Mouse (Mus musculus): ENCODE measurements around the gene Fam98a. TPM values are rescaled to one million over a fixed set of nuclear protein-coding genes. Genes with fewer than 3 reads are reported as not detected.

The Fam98a gene
- total RNA-seq, 2 experiments from 2014 or later, result 39.0 to 44.3 TPM

DNA sequence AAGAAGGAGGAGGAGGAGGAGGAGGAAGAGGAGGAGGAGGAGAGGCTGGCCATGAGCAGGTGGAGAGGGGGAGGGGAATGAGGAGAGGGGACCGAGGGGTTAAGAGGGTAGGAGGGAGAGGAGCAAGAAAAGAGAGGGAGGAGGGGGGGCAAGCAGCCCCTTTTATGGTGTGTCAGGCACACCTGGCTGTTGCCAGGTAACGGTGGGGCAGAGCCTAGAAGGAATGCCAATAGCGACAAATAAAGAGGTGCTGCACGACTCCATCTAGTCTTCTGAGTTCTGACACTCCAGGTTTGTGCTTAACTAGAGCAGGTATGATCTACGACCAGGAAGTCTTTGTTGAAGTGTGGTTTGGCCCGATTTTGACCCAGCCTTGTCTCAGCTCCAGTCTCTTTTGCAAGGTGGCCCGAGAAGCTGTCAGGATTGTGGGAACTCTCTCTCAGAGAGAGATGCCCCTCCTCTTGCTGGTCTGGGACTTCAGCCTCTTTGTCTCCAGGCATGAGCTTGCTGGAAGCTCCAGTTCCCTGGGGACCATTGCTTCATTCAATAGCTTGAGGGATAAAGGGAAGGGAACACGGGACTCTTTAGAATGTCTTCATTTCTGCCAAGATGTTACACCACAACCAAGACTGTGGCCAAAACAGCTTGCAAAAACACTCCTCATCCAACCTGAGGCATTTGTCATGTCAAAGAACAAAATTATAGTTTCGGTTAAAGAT lies 29.2 kb downstream of the Fam98a start:
- no peak for DNase-seq (ENCODE audit: extremely low spot score in 1 of 2, low spot score in 1 of 2)

DNA sequence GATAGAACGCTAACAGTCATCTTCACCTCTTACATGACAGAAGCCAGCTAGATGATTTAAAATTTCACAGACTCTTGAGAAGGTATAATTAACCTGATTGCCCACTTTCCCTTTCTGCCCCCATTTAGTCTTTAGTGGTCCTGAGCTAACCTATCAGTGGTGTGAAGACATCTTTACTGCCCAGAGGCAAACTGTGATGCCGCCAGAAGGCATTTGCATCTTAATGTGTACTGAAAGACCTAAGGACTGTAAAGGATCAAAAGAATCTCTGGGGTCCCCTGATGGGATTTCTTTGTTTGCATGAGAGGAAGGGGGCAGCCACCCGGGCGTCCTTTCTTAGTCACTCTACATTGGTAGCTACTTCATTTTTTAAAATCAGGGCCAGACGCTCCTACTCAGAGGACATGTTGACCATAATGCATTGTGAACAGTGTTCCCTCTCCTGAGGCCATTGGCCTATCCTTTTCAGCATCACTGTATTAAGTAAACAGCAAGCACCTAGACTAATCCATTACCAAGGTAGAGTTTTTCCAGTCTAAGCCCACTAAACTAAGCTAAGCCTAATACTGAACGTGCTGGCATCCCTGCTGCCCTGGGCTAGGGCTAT lies 30.4 kb downstream of the Fam98a start:
- DNase-seq (ENCODE audit: extremely low spot score in 1 of 2, low spot score in 1 of 2), result no peak

DNA sequence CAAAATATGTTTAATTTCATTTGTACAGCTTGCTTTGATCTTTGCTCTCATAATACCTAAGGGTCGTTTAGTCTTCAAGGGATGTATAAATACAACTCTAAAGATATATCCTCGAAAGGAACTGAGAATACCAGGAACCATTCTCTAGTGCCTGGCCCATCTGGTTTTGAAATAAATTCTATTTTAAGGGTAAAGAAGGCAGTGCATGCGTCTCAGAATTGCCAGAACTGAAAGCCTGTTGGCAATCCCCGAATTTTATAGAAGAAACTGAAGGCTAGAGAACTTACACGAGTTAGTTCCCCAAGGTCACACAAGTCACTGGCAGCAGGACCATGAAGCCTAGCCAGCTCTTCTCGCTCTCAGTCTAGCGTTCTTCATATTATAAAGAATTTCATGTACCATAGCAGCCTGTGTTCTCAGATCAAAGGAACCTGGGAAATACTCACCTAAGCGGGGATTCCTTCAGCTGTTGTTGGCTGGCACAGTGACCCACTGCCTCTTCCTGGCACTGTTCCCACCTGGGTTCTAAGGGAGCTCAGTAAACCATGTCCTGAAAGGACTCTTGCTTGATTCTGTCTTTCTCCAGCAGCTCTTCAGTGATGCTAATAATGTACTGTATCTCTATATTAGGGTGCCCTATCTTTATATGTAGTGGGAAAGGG lies 32.4 kb downstream of the Fam98a start:
- no peak for DNase-seq (ENCODE audit: extremely low spot score in 1 of 2, low spot score in 1 of 2)

DNA sequence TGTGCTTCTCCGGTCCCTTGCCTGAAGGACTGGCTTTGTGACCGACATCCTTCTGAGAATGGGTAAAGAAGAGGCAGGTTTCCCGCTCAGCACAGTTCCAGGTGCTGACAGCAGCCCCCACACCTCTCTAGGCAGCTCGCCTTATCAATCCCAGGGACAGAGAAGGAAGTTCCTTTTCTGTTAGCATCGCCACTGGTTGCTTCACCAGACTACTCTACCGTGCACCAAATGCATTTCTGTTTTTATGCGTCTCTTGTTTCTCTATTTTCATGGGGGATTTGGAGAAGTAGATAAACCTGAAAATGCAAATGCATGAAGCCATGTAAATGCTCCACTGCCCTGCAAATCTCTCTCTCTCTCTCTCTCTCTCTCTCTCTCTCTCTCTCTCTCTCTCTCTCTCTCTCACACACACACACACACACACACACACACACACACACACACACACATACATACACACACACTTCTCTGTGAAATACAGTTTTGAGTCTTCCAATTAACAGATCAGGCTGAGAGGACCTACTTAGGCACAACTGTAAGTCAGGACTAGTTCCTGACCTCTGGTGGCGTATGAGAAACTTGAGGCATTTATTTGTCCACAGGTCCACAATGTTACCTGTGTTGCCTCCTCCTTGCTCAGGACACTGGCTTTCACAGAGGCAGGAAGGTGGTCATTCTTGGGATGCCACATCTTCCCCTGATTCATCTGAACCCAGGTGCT lies 33.4 kb downstream of the Fam98a start:
- no peak for DNase-seq (ENCODE audit: extremely low spot score in 1 of 2, low spot score in 1 of 2)

DNA sequence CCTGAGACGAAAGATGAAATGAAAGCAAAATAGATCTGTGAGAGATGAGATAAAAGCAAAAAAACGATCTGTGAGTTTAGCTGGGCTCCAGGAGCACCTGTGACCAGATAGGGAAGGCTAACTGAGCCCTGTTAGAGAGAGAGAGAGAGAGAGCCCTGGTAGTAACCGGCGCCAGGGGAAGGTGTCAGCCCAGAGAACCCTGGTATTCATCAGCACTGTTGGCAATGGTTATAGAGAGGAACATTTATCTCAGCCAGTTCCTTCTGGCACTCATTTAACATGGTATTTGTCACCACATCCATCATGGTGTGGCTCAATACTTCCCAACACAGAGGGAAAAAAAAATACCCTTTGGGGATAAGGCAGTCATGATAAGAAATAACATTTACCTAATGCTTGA lies 35.2 kb downstream of the Fam98a start:
- no peak for DNase-seq (ENCODE audit: extremely low spot score in 1 of 2, low spot score in 1 of 2)

DNA sequence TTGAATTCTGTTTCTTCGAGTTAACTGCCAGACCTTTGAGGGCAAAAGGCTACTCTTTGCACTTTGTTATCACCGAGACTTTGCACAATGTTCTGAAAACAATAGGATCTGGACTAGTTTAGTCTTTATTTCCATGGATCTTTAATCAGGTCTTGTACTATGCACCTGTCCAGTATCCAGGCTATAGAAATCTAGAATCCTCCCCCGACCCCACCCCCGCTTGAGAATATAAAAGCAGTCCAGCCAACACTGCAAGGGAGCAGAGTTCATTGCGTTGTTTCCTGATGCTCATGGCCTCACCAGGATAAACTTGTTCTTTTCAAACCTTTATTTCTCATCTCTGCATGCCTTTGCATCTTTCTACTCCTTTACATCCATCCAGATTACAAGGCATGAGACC lies 42.5 kb downstream of the Fam98a start:
- DNase-seq (ENCODE audit: extremely low spot score in 1 of 2, low spot score in 1 of 2), result no peak

DNA sequence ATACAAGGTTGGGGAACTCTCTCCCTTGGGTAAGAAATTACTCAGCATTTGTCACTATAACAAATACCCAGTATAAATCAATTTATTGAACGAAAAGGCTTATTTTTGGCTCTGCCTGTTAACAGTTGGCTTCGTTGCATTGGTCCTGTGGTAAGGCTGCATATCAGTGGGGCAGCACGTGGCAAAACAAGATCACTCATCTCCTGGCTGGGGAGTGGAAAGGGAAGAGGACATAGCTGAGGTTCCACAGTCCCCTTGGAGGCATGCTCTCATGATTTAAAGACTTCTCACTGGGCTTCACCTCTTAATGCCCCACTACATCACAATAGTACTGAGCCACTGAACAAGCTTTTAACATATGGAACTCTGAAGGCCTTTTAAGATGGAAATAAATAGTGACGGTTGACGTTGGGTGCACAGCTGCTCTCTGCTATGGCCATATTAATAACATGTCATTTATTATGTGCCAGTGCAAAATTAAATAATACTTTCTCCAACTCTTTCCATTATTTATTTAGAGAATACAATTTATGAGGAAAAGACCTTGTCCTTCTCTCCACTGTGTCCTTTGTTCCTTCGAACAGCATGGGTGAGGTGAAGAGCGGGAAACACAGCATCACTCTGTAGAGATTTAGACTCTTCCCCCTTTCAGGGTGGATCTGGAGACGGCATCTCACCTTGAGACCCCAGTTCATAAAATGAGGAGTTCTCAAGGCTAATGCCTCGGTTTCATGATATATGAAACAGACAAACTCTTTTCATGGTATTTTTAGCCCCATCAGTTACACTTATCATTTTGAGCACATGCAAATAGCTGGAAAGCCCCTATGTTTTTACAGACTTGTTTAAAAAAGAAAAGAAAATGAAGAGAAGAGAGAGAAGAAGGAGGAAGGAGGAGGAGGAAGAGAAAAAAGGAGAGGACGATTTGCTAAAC lies 44.8 kb downstream of the Fam98a start:
- no peak for DNase-seq (ENCODE audit: extremely low spot score in 1 of 2, low spot score in 1 of 2)

DNA sequence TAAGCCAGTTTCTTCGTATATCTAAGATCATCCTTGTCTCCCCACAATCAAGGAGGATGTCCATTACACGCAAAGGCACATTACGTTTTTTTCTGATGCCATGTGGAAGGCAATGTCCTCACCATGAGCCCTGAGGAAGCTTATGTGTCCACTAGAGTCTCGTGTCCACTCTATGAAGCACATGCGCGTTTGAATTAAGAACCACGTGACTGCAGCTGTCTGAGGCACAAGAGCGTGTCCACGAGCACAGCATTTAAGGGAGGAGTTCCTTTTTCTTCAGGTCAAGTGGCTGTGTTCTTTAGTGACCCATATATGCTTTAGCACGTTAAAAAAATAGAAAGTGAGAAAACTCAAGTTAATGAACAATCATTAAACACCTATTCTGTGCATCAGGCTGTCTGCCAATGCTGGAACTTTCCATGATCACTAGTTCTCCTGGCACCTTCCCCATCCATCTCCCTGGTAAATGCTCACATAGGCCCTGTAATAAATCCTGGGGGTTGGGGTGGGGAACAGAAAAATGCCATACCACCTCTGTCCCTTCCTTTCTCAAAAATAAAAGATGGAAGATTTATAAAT lies 45.6 kb downstream of the Fam98a start:
- DNase-seq (ENCODE audit: extremely low spot score in 1 of 2, low spot score in 1 of 2), result no peak

DNA sequence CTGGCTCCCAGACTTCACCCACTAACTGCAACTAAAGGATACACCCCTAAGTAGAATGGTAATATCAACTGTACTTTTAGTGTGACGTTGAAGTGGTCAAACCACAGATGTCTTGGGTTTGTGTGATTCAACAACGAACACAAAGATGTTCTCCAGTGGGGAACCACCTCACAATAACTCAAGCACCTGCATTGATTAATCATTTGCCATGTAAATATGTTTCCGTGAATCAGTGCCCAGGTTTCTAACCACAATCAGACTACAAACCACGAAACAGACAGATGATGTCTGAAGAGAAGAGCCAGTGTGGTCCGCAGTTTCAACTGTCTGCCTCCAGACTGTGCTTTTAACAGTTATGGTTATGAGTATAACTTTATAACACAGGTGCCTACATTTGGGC lies 46.7 kb downstream of the Fam98a start:
- no peak for DNase-seq (ENCODE audit: extremely low spot score in 1 of 2, low spot score in 1 of 2)

DNA sequence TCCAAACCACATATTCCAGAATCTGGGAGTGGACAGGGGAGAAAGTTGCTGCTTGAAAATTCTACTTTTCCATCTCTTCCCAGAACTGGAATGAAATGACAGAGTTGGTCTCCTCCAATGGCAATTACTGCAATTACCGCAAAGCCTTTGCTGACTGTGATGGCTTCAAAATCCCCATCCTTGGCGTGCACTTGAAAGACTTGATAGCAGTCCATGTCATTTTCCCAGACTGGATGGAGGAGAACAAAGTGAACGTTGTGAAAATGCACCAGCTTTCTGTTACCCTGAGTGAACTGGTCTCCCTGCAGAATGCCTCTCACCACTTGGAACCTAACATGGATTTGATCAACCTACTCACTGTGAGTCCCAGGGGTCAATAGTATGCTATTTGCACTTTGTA lies 48.7 kb downstream of the Fam98a start:
- DNase-seq (ENCODE audit: extremely low spot score in 1 of 2, low spot score in 1 of 2), result no peak

DNA sequence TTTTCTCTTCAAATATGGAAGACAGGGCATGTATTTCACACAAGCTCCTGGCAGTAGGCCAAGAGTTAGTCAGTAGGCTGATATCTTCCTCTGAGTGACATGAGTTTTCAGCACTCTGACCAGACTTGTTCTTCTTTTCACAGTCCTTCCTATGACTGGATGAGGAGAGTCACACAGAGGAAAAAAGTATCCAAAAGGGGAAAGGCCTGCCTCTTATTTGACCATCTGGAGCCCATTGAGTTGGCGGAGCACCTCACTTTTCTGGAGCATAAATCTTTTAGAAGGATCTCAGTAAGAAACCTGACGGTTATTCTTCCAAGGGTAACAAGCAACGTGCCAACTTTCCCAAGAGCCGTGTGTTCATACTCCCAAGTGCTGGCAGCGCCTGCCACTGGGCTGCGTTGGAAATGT lies 53.5 kb downstream of the Fam98a start:
- no peak for DNase-seq (ENCODE audit: extremely low spot score in 1 of 2, low spot score in 1 of 2)

DNA sequence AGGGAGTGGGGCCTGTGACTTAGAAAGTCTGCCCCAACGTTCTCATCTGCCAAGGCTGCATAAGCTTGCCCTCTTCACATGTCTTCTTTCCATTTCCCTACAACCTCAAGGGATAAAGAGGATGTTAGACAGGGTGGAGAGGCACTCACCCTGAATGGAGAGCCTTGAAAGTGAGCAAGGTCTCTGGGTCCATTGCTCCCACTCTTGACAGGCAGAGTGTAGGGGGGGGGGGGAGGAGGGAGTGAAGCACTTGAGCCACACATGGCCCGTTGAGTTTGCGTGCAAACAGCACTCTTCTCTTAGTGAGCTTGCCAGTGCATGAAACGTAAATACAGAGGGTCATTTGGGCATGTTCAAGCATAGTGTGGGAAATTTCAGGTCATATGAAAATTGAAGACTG lies 56.5 kb downstream of the Fam98a start:
- DNase-seq (ENCODE audit: extremely low spot score in 1 of 2, low spot score in 1 of 2), result no peak

Other genes with a start within 250 kb of the Fam98a start
- gene Rasgrp3, start 116.0 kb downstream of the Fam98a start, total RNA-seq (2021), result 1 to 10 TPM; 8.4 to 9.3 TPM

Data from layer of hippocampus, postnatal 25 days (tissue).